Mouse (Mus musculus) ES-Bruce4 (cell line): ENCODE measurements around the gene Ankrd13b.

Source experiments
- CTCF ChIP-seq: IDR thresholded peaks from one replicate; pipeline ENCODE4 v1.8.1; 2011; ENCODE audit warnings: low read depth, low read length
- EP300 ChIP-seq: IDR thresholded peaks from 2 replicates; pipeline ENCODE4 v1.6.1; 2011; ENCODE audit warnings: low read depth, low read length; ENCODE audit not compliant: insufficient read depth
- POLR2A ChIP-seq: IDR thresholded peaks from one replicate; pipeline ENCODE4 v1.8.1; 2011; ENCODE audit warnings: low read length; ENCODE audit not compliant: insufficient read depth

- TF ChIP-seq CTCF (no peak), POLR2A (no peak), EP300 (no peak)
These were observed 27.6 kb downstream of the Ankrd13b start for GRCm38 (mm10) chr11:77461856-77462255.
